Mouse (Mus musculus): ENCODE data around the gene Ccnd2.
A peak's percentile ranks its signal among the peaks of the same experiment; 100 is the strongest.

Gene Ccnd2

DNA sequence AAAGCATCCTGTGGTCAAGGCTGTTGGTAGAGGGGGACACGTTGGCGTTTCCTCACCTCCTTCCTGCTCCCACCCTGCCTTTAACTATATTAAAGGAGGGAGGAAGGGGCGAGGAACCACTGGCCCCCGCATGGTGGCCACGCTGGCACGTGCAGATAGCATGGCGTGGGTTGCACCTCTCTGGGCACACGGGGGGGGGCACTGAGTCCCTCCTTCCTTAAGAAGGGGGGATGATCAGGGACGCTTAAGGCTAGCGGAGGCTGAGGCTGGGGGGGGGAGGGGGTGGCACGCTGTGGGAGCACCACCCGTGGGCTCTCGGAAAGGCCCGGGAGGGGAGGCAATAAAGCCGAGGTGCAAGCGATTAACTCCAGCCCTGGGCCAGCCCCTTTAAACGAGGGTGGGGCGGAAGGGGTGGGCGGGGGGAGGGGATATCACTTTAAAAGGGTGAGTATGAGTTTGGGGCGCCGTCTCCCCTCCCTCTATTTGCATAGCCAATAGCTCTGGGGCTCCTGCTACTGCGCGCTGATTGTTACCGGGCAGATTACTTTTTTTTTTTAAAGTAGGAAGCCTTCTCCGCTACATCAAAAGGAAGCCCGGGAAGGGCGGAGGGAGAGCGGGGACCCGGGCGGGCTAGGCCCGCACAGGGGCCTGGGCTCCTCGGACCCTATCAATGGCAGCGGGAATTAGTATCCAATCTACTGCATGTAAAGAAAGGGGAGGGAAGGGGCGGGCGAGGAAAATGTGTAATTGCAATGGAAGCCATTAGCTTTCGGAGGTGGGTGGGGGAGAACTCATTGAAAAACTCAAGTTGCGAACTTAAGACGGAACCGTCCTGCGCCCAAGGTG, at the start of gene Ccnd2:
TSS of gene Ccnd2 (minus strand) at position 88 of the 846 bp plus-strand sequence.
- DNase-seq (ENCODE audit: low spot score in 2 of 2), result peak; percentile 84 to 87

DNA sequence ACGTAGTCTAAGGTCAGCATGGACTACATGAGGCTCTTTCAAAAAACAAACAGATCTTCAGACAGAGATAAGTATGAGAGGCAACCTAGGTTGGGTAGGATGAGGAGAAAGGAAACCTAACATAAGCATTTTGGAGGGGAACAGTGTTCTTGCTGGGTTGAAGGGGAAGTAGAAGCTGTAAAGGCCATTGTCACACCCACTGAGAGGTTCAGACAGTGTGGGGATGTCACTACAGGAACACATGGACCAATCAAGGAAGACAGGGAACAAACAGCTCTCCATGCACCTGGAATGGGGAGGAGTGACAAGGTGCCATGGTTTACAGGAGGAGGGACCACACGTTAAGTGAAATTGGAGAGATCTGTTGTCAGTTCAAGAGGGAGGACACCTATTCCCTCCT, 45.0 kb upstream of the Ccnd2 start:
- no peak for DNase-seq (ENCODE audit: low spot score in 2 of 2)

DNA sequence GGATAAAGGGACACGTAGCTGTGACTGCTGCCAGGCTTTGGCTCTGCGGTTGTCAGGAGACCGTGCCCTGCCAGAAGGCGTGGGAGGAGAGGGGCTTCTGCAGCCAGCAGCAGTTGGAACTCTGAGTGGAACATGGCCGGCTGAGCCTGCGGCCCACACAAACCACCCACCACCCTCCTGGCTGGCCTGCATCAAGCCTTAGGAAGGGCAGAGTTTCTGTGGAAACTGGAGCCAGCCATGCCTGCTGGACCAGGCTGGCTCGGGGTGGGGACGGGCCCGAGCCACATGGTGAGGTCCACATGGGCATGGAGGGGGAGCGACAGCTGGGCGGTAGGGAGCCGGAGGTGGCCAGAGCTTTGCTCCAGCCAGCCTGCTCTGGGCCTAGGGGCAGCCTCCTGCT, 29.3 kb upstream of the Ccnd2 start:
- DNase-seq (ENCODE audit: low spot score in 2 of 2), result no peak

DNA sequence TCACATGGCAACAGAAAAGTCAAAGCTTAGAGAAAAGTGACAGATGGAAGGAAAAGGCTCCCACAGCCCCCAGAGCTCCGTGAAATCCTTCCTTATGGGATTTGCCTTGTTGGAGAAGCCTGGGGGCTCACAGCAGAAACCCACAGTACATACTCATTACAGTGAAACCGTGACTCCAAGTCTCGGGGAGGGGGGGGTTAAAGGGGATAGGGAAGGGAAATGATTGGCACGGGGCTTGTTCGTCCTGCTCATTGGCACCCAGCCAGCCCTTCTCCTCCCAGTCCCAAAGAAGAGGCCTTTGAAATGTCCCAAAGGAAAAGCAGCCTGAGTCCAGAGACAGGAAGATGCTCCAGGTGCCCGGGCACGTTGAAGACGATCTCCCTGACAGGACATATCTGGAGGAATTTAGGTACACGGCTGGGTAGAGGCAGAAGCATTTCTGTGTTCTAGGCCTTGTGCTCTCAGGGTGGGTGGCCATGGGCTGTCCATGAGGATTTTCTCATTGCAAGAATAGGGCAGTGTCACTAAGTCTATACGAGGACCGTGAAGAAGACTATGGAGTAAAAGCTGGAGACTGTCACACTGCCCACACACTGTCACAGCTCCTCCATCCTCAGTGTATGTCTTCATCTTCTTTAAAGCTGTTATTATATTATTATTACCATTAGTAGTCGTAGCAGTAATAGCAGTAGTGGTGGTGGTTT, 27.2 kb upstream of the Ccnd2 start:
- no peak for DNase-seq (ENCODE audit: low spot score in 2 of 2)

DNA sequence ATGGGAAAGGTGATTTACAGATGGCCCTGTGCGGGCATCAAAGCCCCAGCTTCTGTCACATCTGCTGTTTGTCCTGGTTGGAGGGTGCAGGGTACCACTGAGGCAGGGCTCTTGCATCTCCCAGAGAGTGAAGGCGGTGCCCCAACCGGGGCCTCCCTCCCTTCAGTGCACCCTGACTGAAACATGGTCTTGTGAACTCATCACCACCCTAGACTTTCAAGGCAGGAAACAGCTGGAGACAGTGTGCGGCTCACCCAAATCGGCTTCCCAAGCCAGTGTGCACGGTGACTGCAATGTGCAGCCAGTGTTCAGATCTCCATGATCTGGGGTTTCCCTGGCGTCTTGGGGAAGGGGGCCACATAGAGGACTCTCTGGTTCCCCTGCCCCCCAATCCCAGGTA, 26.0 kb upstream of the Ccnd2 start:
- DNase-seq (ENCODE audit: low spot score in 2 of 2), result no peak

DNA sequence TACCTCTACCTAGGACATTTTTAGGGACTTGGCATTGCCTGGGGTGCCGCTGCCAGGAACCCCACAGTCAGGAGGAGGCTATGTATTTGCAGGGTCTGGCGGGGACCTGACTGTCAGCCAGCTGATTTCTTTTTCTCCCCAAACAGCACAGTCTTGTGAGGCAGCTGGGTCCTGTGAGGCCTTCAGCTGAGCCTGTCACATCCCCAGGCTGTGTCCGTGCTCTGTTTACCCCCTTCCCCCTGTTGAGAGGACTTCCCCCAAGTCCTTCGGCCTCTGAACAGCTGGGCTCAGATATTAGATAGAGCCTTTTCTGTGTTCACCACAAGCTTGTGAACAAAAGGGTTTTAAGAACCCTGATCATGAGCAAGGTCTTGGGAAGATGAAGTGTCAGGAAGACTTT, 25.4 kb upstream of the Ccnd2 start:
- DNase-seq (ENCODE audit: low spot score in 2 of 2), result no peak

DNA sequence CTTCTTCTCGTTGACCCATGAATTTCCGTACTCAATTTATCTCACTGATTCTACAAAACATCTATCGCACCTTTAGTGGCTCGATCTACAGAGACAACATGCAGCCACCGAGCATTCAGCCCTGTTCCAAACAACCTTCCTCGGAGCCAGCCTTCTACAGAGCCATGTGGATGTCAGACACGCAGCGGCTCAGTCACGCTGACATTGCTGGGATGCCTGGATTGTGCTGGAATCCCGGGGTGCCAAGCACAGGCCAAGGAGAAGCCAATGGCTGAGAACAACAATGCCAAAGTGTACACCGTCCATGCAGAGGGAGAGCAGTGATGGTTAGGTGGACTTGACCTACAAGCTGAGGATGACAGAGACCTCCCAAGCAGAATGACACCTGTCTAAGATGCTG, 20.5 kb upstream of the Ccnd2 start:
- no peak for DNase-seq (ENCODE audit: low spot score in 2 of 2)

DNA sequence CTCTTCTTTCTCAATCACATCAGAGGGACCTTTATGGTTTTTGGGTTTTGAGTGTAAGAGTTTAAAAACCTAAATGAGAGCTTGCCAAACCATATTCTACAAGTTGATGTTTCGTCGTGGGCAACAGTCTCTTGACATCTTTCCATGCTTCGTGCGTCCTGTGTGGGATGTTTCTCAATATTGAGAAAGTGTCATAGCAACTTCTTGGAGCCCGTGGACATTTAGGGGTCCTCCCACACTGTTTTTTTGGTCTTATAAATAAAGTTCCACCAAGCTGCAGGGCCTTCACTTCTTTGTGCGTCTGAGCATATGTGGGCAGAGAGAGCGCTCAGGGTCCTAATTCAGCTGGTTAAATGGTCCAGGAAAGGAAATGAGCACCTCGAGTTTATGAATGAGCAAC, 18.7 kb upstream of the Ccnd2 start:
- no peak for DNase-seq (ENCODE audit: low spot score in 2 of 2)

DNA sequence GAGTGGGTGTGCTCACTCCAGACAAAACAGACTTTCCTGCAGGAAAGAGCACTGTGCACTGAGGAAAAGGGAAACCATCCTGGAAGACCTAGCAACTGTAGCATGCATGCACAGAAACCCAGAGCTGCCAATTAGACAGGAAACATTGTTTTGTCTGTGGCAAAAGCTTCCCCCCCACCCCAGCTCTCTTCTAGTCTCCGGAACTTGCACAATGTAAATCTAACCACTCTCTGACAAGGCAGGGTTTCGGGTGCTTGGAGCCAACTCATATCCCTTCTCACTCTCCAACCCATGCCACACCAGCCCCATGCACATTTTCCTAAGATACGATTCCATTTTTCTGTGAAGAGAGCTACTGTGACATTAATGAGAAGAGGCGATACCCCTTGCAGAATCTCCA, 13.7 kb upstream of the Ccnd2 start:
- no peak for DNase-seq (ENCODE audit: low spot score in 2 of 2)

DNA sequence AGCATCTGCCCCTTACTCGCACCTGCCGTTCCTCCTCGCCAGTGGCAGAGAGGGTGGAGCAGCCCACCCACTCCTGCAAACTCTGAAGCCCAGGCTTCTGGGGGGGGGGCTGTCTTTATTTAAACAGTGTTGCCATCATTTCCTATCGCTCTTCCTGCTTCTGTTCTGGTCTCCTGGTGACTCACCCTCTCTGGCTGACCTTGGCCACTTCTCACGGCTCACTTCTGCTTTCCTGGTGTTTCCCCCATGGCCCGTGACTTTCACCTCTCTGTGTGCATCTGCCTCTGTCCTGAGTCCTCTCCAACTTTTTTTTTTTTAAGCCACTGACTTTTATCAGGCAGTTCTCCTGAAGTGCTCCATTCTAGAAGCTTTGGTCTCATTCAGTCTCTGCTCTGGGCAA, 10.8 kb upstream of the Ccnd2 start:
- DNase-seq (ENCODE audit: low spot score in 2 of 2), result peak; percentile 64 to 66

DNA sequence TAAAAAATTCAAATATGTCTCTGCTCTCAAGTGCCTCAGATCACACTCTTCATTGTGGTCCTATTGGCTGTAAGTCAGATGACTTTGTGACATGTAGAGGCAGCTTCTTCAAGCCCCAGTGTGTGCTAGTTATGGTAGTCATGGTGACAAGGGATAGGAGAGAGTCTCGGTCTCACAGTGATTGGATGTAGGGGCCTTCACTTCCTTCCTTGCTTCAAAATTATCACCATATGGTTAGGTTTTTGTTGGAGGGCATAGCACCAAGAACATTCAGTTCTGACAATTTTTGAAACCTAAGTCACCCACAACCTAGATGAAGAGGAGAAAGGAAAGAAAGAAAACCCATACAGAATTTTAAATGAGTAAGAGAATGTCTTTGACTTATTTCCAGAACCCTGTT, 5.3 kb upstream of the Ccnd2 start:
- no peak for DNase-seq (ENCODE audit: low spot score in 2 of 2)

DNA sequence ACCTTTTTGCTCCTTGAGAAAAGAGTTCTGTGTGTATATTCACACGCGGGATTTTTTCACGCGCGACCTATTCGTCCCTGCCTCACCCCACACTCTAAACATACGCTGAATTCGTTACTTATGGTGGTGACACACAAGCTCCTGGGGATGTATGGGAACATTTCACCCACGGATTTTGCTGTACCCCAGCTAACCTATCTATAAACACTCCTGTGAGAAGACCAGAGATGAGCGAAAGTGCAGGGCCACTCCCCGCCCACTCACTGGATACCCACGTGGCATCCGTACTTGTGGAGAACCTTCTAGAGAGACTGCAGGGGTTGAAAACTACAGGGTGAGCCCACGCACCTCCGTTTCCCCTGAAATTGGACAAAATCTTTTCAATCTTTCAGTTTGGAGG, 3.5 kb upstream of the Ccnd2 start:
- DNase-seq (ENCODE audit: low spot score in 2 of 2), result peak; percentile 52 to 56

DNA sequence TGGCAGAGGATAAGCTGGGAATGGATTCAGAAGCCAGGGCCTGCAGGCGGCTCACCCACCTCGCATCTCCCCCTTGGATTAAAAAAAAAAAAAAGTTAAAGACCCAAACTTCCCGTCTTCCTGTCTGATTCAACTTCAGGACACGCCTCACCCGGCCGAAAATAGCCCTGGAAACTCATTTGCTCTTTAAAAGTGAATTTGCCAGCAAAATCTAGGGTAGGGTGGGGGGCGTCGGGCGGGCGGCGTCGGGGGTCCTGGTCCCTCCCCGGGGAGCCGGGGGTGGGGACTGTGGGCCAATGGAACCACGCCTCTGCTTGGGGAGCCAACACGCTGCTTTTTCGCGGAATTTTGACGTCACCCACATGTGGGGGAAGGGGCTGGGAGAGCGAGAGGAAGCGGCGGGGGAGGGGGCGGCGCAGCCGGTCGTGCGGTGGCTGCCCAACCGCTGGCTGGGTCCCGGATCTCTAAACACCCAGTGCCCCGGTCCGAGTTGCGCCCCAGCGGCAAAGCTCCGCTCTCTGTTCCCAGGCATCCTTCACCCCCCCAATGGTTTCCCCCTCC, 2.8 kb upstream of the Ccnd2 start:
- DNase-seq (ENCODE audit: low spot score in 2 of 2), result peak; percentile 60 to 62

DNA sequence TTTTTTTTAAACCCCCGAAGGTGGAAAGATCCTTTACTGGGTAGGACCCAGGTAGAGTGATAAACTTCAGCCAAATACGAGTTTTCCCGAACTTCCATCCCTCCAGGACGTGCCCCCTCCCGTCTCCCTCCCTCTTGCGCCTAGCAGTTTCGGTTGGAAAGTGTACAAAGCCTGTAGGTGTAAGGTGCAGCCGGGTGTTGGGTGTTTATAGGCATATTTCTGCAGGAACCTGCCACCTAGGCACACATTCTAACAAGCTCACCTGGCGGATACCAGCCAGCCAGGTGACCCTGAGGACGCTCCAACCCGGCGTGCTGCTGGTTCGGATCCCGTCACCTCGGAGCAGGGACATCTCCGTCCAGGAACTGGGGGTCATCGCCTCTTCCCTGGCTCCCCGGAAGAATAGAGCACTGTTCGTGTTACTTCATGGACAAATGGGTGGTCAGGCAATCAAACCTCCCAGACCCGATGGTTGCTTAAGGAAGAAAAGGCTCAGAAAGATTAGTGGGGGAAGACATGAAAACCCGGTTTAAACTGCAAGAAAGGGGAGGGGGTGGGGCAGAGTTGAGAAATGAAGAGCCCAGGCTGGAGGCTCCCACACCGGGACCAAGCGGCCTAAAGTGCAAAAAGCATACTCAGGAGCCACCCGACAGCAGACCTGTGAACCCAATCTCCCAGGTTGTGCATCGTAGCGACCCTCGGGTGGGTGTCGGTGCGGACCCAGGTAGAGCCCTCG, 2.1 kb upstream of the Ccnd2 start:
- no peak for DNase-seq (ENCODE audit: low spot score in 2 of 2)

DNA sequence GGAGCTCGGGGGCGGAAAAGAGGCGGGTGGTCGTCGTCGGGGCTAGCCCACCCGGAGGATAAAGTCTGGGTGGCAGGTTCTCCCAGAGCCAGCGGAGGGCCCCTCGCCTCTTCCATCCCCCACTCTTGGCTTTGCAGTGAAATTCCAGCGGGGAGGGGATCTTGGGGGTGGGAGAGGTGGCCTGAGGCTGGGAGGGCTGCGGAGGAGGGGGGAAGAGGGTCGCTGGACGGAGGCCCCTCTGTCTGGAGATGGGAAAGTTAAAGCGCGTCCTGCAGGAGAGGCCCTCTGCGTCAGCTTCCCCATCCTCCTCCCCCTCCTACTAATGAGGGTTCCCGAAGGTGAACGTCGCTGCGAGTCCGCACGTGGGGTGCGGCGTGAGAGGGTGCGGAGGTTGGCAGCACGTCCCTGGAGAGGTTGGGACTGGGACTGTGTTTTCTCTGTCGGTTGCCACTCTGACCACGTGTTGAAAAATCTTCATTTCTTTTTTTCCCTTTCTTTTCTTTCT, 1.4 kb upstream of the Ccnd2 start:
- peak; percentile 13 to 14 for DNase-seq (ENCODE audit: low spot score in 2 of 2)

DNA sequence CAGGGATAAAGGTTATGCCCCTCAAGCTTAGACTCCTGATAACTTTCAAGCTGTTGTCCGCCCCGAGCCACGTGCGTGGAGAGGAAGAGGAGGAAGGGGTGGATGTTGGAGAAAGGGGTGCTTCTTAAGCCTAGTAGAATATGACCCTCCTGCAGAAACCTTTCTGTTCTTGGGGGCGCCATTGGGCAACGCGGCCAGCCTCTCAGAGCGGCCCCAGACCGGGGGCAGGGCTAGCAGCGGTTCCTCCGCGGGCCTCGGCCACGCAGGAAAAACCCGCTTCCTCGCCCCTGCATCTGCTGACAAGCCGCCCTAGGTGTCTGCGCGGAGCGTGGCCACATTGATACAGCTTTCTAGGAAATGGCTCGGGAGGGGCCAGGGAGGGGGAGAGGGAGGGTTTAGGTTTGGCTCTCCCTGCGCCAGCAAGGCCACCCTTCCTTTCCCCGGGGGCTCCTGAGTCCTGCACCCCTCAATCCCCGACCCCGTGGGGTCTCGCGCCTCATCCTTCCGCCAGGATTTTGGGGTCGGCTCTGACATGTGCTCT, 358 bp downstream of the Ccnd2 start:
- DNase-seq (ENCODE audit: low spot score in 2 of 2), result peak; percentile 63 to 70

DNA sequence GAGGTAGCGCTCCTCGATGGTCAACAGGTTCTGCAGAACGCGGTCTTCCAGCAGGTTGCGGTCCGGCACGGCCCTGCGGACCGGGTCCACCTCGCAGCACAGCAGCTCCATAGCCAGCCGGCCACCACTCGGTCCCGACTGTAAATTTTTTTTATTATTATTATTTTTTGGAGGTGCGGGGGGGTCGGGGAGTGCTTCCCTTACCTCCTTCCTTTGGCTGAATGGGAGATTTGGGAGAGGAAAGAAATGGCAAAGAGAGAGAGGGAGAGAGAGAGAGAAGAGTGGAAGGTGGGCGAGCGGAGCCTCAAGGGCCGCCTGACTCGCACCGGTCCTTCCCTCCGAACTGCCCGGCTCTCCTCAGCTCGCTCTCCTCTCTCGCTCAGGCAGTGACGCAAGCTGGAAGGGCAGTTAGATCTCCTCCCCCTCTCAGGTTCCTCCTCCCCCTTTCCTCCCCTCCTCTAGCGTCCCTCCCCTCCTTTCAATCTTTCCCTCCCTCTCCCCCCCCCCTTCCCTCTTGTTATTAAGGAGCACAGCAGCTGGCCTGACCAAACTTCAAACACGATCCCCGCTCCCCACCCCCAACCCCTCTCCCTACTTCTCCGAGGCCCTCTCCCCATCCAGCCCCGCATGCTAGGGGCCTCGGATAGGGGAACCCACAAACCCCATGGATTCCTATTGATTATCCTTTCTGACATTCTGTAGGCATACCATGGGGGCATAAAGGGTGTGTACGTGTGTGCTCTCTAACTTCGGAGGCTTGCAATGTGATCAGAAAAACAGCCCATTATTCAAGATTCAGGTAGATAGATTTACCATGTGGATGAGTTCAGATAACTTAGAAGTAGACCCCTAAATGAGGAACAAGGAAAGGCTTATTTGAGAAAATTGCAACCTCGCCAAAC, 1.1 kb downstream of the Ccnd2 start:
- DNase-seq (ENCODE audit: low spot score in 2 of 2), result peak; percentile 76 to 80

DNA sequence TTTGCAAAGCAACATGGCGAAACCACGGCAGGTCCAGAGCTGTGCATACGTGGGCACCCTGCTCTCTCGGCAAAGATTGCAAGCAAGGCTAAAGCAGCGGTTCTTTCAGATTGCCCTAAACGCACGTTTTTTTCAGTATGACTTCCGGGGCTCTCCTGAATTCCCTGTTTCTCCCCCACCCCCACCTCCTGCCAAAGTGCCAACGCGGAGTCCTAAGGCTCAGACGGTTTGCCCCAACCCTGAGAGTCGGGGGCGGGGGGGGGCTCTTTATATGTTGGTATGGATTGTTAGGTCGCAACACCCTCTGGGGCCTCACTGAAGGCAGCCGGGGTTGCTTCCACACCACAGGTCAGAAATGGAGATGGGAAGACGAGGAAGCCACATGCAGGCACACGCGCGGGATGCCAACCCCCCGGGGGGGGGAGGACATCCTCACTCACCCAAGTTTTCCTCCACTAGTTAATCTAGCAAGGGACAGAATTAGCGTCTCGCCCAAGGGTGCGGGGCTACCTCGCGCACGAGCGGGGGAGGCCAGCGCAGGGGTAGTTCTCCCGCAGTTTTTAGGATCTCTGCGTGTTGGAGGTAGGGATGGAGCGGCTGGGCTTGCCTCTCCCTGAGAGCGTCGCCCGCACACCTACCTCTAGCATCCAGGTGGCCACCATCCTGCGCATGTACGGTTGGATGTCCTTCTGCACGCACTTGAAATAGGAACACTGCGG, 1.9 kb downstream of the Ccnd2 start:
- peak in 1 of 2 experiments; percentile 23 for DNase-seq (ENCODE audit: low spot score in 2 of 2)

DNA sequence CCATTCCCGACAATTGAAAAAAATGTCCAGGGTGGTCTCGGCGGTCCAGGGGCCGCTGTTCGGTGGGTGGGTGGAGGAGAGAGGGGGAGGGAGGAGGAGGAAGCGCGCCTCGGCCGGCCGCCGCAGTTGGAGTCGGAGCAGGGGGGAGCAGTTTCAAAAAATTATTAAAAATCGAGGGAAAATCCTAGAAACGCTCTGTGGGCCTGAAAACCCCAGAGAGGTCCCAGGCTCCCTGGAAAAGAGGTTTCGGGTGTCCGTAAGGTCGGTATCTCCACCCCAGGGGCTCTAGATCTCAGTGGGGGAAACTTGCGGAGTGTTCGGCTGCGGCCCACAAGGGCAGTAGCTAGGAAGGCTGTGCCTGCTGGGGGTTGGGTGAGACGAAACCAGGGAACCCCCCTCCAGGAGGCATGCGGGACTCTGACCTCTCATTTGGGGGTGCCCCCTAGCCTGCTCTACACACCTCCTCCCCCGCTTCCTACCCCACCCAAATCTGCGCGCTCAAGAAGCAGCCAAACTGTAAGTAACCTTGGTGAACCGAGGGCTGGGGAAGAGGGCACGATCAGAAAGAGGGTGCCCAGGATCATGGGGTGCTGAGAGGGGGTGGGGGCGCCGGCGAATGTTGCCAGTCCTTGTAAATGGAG, 2.6 kb downstream of the Ccnd2 start:
- peak; percentile 68 to 69 for DNase-seq (ENCODE audit: low spot score in 2 of 2)
